Mouse (Mus musculus) embryo, embryonic 10 days (tissue): ENCODE measurements around the gene Acot8.

ENCODE experiments used
- DNase-seq: peaks from one replicate; pipeline ENCODE4 v3.0.0-alpha.2; 2015; ENCODE audit warnings: low spot score

Acot8 gene

DNA sequence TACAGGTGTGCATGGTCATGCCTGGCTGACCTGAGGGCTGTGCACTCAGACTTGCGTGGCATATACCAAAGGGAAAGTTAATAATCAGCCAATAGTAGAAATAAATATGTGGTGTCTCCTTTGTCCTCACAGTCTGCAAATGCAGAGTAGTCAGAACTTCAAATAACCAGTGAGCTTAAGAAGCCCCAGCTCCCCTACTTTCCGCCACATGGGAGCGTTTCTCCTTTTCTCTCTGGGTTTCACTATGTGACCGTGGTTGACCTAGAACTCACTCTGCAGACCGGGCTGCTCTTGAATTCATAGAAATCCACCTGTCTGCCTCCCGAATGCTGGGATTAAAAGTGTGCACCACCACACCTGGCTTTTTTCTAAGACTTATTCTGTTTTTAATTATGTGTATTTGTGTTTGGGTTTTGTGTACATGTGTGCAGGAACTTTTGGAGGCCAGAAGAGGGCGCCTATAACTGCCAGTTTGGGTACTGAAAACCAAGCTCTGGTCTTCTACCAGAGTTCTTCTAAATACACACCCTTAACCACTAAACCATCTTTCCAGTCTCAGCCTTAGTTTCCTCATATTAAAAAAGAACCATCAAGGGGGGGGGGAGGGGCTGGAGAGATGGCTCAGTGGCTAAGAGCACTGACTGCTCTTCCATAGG, 20.6 kb downstream of the Acot8 start:
- DNase-seq, result no peak

DNA sequence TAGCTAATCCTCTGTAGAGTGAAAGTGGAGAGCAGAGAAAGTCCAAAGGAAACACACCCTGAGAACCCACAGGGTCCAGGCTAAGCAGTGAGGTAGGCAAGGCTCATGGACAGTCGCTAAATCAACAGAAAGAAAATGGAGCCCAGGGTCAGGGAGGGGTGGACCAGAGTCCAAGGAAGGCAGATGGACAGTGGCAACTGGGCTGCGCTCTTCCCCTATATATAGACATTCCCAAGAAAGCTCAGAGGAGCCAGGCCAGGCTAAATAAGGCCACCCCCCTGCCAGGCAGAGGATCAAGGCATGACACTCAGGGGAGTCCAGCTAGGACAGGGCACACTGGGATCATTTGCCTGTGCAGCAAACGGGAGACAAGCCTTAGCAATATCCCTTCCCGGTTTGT, 22.8 kb downstream of the Acot8 start:
- DNase-seq, result no peak

DNA sequence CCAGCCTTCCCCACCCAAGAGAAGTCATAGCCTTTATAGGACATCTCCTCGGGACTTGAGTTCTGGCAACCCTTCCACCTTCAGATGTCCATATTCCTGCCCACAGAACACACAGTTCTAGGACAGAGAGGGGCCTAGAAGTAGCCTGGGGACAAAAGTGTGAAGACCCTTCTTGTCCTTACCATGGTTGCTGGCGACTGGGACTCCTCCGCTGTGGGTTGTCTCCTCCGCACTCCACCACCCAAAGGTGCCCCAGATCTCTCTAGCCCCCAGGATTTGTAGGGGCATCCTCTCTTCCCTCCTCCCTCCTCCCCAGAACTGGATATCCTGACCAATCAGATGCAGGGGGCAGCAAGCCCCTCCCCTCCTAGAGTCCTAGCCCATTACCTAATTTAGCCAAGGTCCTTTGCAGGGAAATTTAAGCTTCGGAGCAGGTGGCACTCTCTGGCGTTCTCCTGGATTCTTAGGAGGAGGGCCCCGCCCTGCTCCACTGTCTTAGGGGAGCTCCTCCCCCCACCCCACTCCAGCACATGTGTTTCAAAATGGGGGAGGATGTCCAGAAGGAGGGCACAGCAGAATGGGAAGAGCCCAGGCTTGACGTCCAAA, 25.1 kb downstream of the Acot8 start, which contains the start of gene Tnnc2:
Tnnc2 (minus strand) TSS at position 487 of the 606 bp plus-strand sequence.
- DNase-seq, result no peak

DNA sequence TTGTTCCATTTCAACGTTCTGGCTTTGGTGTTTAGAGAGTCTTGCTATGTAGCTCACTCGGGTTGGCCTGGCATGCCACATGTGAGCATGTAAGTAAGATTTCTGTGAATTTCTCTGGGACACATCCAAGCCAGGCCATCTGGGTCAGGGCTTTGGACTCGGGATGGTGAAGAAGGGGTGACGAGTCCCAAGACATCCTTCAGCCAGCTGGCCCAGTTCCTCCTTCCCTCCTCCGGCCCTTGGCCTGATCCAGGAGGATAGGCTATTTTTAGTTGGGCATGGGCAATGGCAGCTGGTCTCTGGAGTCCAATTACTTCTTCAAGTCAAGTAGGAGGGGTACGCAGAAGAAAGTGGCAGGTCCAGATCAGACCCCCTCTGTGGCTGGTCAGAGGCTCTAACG, 25.9 kb downstream of the Acot8 start:
- no peak for DNase-seq

DNA sequence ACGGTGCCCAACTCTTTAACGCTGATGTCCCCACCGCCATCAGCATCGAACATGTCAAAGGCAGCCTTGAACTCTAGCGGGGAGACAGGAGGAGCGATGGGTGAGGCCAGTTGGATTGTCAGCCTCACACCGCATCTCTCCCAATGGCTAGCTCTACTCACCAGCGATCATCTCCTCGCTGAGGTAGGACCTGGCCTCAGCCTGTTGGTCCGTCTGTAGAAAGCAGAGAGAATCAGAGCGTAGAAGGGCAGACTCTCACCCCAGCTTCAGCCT, 26.7 kb downstream of the Acot8 start:
- no peak for DNase-seq

DNA sequence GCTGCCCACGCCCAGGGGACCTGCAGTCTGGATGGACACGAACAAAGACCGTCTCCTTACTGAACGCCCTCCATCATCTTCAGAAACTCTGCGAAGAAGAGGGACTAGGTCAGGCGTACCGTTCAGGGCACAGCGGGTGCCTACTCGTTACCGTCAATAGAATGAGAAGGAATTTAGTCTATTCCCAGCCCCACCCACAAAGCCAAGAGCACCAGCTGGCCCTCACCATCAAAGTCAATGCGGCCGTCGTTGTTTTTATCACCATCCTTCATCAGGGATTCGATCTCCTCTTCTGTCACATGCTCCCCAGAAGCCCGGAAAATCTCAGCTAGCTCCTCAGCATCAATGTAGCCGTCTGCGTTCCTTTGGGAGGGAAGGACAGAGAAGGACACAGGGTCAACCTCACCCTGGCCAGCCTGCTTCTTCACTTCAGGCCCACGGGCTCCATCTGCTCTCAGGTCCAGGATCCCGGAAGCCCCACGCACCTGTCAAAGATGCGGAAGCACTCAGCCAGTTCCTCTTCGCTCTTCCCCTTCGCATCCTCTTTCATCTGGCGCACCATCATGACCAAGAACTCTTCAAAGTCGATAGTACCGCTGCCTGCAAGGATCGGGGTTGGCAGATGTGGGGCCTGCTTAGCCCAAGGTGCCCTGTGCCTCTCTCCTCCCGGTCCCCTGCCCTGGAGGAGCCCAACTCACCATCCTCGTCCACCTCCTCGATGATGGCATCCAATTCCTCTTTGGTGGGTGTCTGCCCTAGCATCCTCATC, 27.3 kb downstream of the Acot8 start:
- no peak for DNase-seq

DNA sequence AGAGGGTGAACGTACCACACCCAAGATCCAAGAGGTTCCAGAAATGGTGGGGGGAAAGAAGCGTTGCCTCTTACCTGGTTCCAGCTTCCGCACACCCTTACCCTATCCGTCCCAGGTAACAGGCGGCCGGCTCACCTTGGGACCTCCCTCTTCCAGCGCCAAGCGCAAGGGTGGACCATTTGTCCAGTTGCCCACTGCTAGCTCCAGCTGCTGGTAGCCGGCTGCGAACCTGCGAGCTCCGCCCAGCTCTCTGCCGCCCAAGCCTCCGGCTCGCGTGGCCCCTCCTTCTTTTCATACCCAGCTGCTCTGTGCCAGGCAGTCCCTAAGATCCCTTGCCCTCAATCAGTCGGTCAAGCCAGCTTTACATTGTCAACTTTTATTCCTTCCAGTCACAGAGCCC, 27.9 kb downstream of the Acot8 start:
- DNase-seq, result no peak

DNA sequence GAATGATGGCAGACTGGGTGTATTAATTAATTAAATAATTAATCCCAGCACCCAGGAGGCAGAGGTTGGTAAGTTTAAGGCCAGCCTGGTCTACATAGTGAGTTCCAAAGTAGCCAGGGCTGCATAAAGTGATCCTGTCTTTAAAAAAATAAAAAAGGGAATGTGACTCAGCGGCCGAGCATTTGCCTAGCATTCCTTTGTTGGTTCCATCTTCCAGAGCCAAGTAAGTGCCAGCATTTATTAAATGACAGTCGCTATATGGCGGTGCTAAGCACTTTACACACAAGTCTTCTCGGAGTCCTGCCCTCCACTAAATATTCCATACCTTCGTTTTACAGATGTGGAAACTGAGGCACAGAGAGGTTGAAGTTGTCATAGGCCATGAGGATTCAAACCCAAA, 28.6 kb downstream of the Acot8 start:
- DNase-seq, result no peak

DNA sequence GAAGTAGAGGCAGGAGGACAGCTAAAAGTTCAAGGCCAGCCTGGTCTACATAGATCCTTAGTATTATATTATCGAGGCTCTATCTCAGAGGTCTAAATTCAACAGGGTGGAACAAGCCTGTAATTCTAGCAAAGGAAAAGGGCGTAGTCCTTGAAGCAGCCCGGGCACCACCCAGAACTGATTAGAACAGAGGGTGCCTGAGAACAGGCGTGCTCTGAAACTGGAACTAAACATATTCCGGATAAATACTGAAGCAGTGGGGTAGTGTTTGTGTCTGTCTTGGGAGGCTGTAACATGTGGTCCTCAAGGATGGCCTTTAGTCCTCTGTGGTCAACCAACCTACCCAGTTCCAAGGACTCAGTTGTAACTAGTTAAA, 30.7 kb downstream of the Acot8 start:
- DNase-seq, result no peak

DNA sequence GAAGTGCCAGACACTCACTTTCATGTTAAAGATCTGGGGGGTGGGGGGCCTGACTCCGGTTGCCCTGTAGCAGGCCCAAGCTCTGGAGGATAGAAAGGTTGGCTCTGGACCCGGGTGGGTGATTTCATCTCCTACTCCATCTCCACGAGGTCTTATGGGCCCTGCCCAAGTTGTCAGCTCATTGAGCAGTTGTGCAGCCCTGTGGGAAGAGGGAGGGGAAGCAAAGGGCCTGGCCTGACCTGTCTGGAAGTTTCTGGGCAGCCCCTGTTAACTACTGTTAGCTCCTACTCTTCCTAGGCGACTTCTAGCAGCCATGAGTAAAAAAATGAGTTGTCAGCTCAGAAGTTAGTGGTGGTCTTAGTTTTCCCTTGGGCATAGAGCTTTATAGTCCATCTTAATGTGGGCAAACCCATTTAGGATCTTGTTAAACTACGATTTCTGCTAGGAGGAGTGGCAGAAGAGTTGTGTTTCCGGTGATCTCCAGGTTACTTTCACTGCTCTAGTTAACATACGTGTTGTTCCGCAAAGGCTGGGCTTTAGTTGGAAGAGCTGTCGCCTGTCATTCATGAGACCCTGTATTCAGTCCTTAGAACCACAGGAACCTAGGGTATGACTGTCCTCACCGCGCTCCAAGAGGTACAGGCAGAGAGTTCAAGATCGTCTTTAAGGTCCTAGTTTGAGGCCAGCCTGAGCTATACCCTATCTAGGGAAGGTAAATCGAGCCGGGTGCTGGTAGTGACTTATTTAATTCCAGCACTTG, 31.3 kb downstream of the Acot8 start:
- no peak for DNase-seq

DNA sequence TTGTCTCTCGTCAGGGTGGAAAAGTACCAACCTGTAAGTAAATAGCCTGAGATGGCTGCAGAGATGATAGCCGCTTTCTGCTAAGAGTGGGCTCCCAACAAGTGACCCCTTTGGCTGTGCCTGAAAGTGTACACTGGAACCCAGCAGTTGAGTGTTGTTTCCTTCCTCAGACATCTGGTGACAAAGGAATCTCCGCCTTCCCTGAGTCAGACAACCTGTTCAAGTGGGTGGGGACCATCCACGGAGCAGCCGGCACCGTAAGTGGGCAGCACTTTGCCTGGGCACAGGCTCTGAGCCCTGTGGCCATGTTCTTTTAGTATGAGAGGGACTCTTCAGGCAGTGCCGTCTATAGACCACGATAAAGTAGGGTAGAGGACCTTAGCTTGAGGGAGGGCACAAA, 33.6 kb downstream of the Acot8 start:
- no peak for DNase-seq

DNA sequence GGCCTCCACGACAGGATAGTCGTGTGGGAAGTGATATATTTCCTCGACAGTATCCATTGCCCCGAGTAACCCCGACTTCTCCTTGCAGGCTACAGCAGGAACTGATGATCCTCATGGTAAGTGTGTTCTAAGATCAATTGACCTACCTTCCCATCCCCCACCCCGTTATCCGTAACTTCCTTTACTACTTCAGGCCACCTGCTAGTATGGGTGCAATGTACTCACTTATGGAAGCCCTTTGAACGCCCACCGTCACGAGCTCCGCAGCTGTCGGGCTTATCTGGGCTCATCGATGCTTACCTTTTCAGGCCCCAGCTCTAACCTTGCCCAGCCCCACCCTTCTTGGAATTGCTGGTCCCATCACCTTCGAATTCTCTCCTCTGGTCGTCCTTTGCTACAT, 34.4 kb downstream of the Acot8 start:
- DNase-seq, result no peak

DNA sequence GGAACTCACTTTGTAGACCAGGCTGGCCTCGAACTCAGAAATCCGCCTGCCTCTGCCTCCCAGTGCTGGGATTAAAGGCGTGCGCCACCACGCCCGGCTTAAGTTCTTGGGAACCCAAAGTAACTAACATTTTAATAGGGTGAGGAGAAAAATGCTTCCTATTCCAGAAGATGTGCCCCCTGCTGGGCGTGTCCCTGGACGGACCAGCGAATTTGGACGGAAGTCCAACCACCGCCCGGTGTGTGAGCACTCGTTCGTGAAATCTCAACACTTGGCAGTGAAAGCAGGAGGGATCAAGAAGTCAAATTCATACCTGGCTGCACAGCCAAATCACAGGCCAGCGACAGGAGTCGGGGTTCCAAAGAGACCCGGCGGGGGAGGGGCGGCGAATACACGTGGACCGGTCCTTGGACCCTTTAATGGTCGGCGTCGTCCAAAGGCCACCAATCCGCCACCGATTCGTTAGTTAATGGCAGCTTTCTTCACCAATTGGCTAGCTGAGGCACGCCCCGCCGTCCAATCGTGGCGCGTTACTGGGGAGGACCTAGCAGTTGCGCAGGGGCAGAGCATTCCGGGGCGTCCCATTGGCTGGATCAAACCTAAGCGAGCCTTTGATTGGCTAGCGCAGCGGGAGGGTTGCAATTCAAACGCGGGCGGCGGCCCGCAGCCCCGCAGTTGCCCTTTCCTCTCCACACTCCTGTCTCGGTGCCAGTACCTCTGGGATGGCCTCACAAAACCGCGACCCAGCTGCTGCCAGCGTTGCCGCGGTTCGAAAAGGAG, 35.2 kb downstream of the Acot8 start, which contains the start of gene Ube2c:
Ube2c (plus strand) TSS at position 641 of the 780 bp plus-strand sequence.
- DNase-seq, result peak; percentile 100

DNA sequence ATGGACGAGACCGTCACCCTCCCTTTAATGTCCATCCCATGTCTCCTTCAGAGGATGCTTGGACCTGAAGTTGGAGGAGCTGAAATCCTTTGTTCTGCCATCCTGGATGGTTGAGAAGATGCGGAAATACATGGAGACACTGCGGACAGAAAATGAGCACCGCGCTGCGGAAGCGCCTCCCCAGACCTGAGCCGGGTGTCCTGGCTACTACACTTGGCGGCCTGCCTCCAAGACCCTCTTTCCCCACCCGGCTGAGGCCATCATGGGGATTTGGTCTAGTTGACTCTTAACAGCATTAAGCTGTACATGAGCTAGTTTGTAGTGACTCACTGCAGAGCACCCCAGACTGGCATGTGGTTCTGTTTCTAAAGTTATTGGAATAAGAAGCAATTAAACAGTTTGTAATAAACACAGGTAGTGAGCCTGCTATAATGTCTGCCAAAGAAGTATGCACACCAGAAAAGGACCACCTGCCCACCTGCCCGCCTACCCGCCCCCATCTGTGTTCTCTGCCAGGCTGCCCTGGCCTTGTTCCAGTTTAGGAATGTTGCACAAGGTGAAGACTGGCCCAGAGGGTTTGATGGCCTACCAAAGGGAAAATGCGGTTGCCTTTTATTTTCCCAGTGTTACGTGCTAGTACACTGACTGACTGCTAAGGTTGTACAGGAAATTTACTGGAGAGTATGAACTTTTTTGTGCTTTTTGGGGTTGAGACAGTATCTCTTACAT, 36.7 kb downstream of the Acot8 start:
- DNase-seq, result no peak

DNA sequence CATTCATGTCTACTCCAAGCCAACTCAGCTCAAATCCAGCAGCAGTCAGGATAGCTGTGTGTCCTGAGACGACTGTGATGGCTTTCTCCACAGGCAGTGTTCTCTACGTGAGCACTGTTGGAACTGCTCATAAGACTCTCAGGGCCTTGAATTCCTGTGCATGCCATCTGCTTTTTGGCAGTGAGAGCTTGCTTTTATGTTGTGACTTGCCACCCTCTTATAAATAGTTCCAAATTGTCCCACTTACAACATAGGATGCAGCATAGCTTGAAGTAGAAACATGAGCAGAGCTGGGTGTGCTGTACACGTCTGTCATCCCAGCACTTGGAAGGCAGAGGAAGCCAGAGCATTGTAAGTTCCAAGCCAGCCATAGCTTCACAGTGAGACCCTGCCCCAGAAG, 38.8 kb downstream of the Acot8 start:
- DNase-seq, result no peak

DNA sequence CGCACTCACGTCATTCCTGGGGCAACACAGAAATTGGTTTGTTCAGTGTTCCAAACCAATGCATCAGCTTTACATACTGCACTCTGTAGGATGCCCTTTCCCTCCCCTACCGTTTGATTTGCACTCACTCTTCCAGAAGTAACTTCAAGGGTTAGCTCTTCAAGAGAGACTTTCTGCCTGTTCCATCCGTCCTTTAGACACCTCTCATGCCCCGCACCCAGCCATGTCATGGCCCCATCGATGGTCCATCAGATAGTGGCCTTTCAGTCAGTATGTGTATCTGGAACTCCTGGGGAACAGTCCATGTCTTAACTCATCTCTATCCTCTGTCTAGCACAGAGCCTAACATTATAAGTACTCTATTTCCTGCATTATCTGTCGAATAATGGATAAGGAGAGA, 42.1 kb downstream of the Acot8 start:
- DNase-seq, result no peak

DNA sequence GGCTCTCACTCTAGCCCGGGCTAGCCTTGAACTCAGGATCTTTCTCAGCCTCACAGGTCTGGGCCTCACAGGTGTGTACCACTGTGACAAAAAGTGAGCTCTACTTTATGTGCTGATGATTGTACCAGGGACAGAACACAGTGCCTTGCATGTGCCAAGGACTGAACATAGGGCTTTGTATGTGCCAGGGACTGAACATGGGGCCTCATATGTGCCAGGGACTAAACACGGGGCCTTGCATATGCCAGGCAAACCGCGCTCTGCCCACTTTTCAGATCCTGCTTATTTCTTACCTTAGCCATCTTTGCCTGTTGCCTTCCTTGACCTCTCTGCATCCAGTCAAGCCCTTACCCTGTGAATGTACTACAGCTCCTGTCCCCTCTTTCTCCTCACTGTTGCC, 42.7 kb downstream of the Acot8 start:
- no peak for DNase-seq

DNA sequence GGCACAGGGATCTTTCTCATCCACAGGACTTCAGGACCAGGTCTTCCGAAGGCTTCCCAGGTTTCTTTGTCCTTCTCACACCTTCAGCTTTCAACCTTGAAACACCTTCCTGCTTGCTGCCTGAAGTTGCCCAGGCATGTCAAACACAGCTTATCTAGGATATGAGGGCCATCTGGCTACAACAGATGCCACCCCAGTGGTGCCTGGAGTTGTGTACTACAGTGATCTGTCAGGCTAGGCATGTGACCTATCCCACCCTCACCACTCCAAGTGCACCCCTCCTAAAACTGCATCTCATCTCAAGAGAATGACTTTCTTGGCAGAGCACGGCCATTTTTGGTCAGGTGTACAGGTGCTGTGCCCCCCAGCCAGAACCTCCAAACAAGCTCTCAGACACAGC, 43.2 kb downstream of the Acot8 start:
- DNase-seq, result no peak

DNA sequence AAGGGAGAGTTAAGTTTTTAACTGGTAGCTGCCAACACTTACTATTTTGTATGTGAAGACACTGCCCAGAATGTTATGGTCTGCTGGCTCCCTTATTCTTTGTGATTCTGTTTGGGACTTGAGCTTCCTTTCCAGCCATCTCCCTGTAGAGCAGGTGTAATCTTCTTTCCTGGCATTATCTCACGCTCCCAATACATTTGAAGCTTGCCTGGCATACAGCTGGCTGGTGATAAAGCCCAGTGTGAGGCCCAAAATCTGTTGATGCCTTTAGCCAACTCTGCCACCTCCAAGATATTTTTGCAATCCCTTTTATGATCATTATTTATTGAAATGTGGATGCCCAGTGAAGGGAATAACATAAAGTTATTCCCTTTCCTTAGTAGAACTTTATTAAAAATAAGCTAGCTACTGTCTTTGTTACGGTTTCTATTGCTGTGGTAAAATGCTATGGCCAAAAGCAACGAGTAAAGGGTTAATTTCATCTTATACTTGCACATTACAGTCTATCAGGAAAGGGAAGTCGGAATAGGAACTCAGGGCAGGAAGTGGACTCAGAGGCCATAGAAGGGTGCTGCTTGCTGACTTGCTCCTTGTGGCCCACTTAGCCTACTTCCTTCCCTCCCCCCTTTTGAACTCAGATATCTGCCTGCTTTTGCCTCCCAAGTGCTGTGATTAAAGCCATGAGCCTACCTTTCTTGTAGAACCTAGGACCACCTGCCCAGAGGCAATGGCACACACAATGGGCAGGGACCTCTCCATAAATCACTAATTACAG, 44.4 kb downstream of the Acot8 start:
- DNase-seq, result no peak

DNA sequence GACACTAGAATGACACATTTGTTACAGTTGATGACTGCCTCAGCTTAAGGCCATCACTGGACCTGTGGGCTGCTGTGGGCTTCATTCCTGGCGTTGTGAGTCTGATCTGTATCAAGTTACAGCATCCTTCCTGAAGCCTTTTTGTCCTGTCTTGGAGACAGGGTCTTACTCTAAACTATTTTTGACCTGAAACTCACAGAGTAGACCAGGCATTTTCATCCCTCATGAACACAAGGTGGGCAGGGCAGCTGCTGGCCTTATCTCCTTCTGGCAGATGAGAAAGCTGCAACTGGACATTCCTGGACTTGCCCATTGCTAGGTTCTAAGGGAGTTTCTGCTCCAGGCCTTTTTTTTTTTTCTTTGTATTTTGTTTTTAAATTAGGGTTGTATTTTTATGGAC, 46.0 kb downstream of the Acot8 start:
- no peak for DNase-seq

DNA sequence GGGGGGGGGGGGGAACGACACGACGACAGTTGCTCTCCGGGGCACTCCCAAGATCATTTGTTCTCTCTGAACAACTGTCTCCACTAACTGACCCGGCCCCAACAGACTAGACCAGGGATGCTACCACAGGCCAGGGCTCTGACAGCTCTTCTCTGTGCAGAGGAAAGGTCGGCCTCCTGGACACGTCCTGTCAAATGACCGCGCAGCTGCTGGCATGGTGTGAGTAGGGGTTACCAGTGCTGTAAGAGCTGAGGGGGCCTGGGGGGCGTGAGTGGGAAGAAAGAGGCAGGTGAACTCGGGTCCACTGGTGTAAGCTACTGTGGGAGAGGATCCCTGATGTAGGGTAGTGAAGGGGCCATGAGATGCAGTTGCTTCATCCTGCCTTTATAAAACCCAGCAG, 46.8 kb downstream of the Acot8 start:
- DNase-seq, result no peak
